Mouse (Mus musculus) bone marrow, adult 2 months (tissue): ENCODE data around the gene Cpeb1. TPM values are rescaled to one million over a fixed set of nuclear protein-coding genes. Genes with fewer than 3 reads are reported as not detected.

ENCODE experiments used
- H3K27ac ChIP-seq: fragments of 200-500 bp; 2 replicates; pipeline ENCODE4 v1.5.1; 2012; ENCODE audit warnings: low read depth, mild to moderate bottlenecking, control low read depth, inconsistent platforms, low read length; ENCODE audit not compliant: control insufficient read depth, poor library complexity, insufficient read depth
- H3K4me1 ChIP-seq: fragments of 200-500 bp; 2 replicates; pipeline ENCODE4 v1.6.1; 2011; ENCODE audit warnings: low read length; ENCODE audit not compliant: control insufficient read depth, insufficient read depth
- H3K4me3 ChIP-seq: fragments of 200-500 bp; replicated peaks from 2 replicates; pipeline ENCODE3; 2011; ENCODE audit warnings: mild to moderate bottlenecking, low read depth, low read length, control low read depth; ENCODE audit not compliant: control insufficient read depth
- CTCF ChIP-seq: fragments of 200-500 bp; IDR thresholded peaks from 2 replicates; pipeline ENCODE4 v1.5.1; 2011; ENCODE audit warnings: low read length, control low read depth; ENCODE audit not compliant: control insufficient read depth, insufficient read depth
- POLR2A ChIP-seq: fragments of 200-500 bp; IDR thresholded peaks from 2 replicates; pipeline ENCODE4 v1.6.1; 2011; ENCODE audit warnings: low read depth, mild to moderate bottlenecking, control low read depth, low read length, borderline replicate concordance; ENCODE audit not compliant: control insufficient read depth
- WGBS: fragments of 180-500 bp; shearing (Covaris S2); methylation state at CpG from one replicate; pipeline ENCODE4 v1.1.7; 2018; 5-methylcytosine and 5-hydroxymethylcytosine counted together
- polyA plus RNA-seq: library from polyadenylated mRNA; stranded (reverse); fragments of >200 nt; gene quantifications from 2 replicates; pipeline ENCODE4 v1.2.4, GENCODE M21; 2011; ENCODE audit warnings: low replicate concordance; ENCODE audit not compliant: missing spikeins, insufficient read depth, insufficient read length

Cpeb1 gene
- polyA plus RNA-seq, 1 experiment: 2.4 TPM

- TF ChIP-seq CTCF: peak; percentile 20; the same call in 1 of the 2 replicates
- no peak for TF ChIP-seq POLR2A
- WGBS: 23% methylated on average over 3 of the region's 3 CpGs
- H3K4me1 ChIP-seq: no peaks in the 10 kb centered on the region; the same call in 1 of the 2 replicates
Measured at GRCm38 (mm10) chr7:81341563-81341962, 113.7 kb downstream of the Cpeb1 start.

GRCm38 (mm10) chr7:81339783-81340182 is 115.5 kb downstream of the Cpeb1 start:
- Histone ChIP-seq H3K4me3 (no peak overlapping the region), H3K27ac (no peak overlapping the region), H3K4me1 (no peaks in the 10 kb centered on the region; the same call in 1 of the 2 replicates)
- 63% methylated on average over 4 of the region's 4 CpGs for WGBS
- TF ChIP-seq POLR2A (no peak), CTCF (peak; percentile 86)

More at GRCm38 (mm10) chr7:81341563-81341962, 113.7 kb downstream of the Cpeb1 start:
- Histone ChIP-seq H3K27ac (no peak overlapping the region), H3K4me3 (no peak overlapping the region)

- Histone ChIP-seq H3K4me3 (no peak overlapping the region), H3K4me1 (no peaks in the 10 kb centered on the region), H3K27ac (no peak overlapping the region)
- 64% methylated on average over 3 of the region's 3 CpGs for WGBS
- TF ChIP-seq POLR2A (no peak), CTCF (no peak)
Measured at GRCm38 (mm10) chr7:81338522-81338873, 116.8 kb downstream of the Cpeb1 start.

- TF ChIP-seq POLR2A (no peak), CTCF (no peak)
- H3K4me3 ChIP-seq: no peak overlapping the region
- H3K4me1 ChIP-seq: no peaks in the 10 kb centered on the region
- no peak overlapping the region for H3K27ac ChIP-seq
- 93% methylated on average over 21 of the region's 21 CpGs for WGBS
Measured at GRCm38 (mm10) chr7:81337785-81338521, 117.3 kb downstream of the Cpeb1 start.

GRCm38 (mm10) chr7:81336432-81336786 is 118.9 kb downstream of the Cpeb1 start:
- WGBS: 59% methylated on average over 8 of the region's 8 CpGs
- TF ChIP-seq CTCF: peak; percentile 70
- no peak for TF ChIP-seq POLR2A
- no peak overlapping the region for H3K4me3 ChIP-seq

GRCm38 (mm10) chr7:81335705-81336431 is 119.4 kb downstream of the Cpeb1 start:
- WGBS: 87% methylated on average over 18 of the region's 18 CpGs
- H3K4me1 ChIP-seq: no peaks in the 10 kb centered on the region
- H3K4me3 ChIP-seq: no peak overlapping the region
- TF ChIP-seq POLR2A (no peak), CTCF (no peak)
- H3K27ac ChIP-seq: no peak overlapping the region

More at GRCm38 (mm10) chr7:81336432-81336786, 118.9 kb downstream of the Cpeb1 start:
- Histone ChIP-seq H3K27ac (no peak overlapping the region), H3K4me1 (no peaks in the 10 kb centered on the region)

- no peaks in the 10 kb centered on the region; the same call in 1 of the 2 replicates for H3K4me1 ChIP-seq
- 71% methylated on average over 7 of the region's 7 CpGs for WGBS
- TF ChIP-seq POLR2A: no peak
- TF ChIP-seq CTCF: no peak
- no peak overlapping the region for H3K27ac ChIP-seq
- H3K4me3 ChIP-seq: no peak overlapping the region
Measured at GRCm38 (mm10) chr7:81331851-81332250, 123.4 kb downstream of the Cpeb1 start.

GRCm38 (mm10) chr7:81330767-81331166 is 124.5 kb downstream of the Cpeb1 start:
- H3K4me1 ChIP-seq: no peaks in the 10 kb centered on the region; the same call in 1 of the 2 replicates
- no peak for TF ChIP-seq POLR2A
- TF ChIP-seq CTCF: no peak
- H3K27ac ChIP-seq: no peak overlapping the region
- no peak overlapping the region for H3K4me3 ChIP-seq
- WGBS: 43% methylated on average over 3 of the region's 3 CpGs

GRCm38 (mm10) chr7:81327661-81328060 is 127.6 kb downstream of the Cpeb1 start:
- H3K4me3 ChIP-seq: no peak overlapping the region
- TF ChIP-seq CTCF (no peak), POLR2A (no peak)
- 28% methylated on average over 10 of the region's 10 CpGs for WGBS
- no peak overlapping the region for H3K27ac ChIP-seq
- H3K4me1 ChIP-seq: no peaks in the 10 kb centered on the region; the same call in 1 of the 2 replicates
